Mouse (Mus musculus) embryo, embryonic 10 days (tissue): ENCODE measurements around the gene Sptssa.
"Not testable (repeated sequence)": the region's sequence is repeated elsewhere in the genome, so short reads cannot be mapped to it uniquely, and the experiment has no call there.

Experiments used
- DNase-seq: peaks from one replicate; pipeline ENCODE4 v3.0.0-alpha.2; 2015; ENCODE audit warnings: low spot score

The Sptssa gene

DNA sequence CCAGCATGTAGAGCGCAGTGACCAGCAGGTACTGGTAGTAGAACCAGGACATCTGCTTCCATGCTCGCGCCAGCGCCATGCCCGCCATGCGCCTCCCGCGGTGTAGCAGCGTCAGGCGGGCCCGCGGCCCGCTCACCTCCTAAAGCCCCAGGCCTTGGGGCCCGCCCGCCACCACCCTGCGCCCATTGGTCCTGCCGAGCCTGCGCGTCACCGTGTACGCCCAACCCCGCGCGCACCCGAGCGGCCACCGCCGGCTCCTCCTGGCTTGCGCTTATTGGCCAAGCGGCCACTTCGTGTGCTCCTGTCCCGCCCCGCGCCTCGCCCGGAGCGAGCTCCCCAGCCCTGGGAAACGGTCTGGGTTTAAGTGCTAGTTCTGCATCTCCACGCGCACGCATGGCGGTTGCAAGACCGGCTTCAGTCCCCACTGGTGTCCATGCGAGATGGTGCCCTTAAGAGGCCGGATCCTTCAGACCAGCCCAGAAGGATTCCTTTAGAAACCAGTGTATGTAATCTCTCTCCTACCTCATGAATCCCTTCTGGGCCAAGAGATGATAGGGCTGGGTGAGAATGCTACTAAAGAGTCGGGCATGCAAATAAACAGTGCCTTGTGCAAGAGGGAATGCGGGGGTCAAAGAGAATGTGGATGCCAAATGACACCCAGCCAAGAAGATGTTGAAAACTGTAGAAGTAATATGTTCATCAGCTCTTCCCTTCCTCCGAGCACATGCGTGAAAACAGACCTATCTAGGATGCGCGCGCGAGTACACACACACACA, at the start of gene Sptssa:
Sptssa (minus strand) TSS at position 178 of the 776 bp plus-strand sequence.
- peak; percentile 97 for DNase-seq

DNA sequence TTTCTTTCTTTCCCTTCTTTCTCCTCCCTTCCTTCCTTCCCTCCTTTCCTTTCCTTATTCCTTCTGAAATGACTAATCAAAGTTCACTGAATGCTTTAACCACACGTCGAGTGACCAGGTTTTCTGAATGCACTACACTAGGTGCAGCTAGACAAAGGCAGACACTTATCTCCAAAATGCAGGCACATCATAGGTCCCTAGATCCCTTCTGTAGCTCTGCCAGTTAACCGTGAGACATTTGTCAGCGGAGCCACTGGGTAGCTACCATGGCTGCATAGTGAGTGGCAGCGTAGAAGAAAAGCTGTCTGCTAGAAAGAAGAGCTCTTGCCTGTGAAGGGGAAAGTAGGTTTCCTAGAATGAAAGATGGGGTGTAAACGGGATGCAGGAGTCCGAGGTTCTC, 43.0 kb upstream of the Sptssa start:
- DNase-seq = no peak

- no peak for DNase-seq
Observed at GRCm38 (mm10) chr12:54697791-54698250, 41.4 kb upstream of the Sptssa start.

DNA sequence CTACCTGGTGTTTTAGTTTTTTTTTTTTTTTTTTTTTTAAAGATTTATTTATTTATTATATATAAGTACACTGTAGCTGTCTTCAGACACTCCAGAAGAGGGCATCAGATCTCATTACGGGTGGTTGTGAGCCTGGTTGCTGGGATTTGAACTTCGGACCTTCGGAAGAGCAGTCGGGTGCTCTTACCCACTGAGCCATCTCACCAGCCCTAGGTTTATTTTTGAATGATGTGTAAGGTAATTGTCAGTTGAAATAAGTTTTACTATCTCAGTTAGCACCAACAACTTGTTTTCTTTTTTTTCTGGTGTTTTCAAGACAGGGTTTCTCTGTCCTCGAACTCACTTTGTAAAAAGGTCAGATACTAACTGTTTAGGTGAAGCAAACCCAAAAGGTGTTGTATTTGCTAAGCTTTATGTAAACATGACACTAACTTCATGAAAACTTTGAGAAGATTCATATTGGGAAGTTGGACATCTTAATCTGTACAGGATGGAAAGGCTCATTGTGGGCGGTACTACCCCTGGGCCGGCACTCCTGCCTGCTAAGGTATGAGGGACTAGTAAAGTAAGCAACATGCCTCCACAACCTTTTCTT, 40.7 kb upstream of the Sptssa start:
- DNase-seq = peak; percentile 34

DNA sequence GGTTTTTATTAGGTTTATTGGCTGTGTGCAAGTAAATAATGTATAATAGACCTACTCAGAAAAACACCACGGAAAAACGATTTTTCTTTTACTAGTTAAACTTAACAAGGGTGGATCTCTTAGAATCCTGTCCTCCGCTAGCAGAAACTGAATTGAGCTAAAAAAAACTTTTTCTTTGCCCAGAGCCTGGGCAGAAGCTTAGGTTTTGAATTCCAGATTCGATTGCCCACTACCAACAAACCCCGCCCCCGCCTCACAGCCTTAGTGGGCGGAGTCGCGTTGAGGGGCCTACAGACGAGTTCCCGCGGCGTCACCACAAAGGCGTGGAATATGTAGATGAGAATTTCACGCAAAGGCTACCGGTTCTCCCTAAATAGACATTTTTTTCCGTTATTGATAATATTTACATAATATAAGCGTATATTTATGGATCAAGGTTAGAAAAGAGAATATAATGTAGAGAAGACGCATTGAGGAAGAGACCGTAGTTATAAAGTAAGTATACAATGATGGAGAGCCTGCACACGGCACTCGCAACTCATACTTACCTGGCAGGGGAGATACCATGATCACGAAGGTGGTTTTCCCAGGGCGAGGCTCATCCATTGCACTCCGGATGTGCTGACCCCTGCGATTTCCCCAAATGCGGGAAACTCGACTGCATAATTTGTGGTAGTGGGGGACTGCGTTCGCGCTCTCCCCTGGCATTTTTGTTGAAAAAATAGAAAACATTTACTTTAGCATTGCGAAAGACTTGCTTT, 40.0 kb upstream of the Sptssa start:
- DNase-seq = peak; percentile 98

- peak; percentile 98 for DNase-seq
Observed at GRCm38 (mm10) chr12:54695511-54696241, 39.3 kb upstream of the Sptssa start, which contains the start of gene Eapp. TSS of gene Eapp (minus strand) at chr12:54695897.

DNA sequence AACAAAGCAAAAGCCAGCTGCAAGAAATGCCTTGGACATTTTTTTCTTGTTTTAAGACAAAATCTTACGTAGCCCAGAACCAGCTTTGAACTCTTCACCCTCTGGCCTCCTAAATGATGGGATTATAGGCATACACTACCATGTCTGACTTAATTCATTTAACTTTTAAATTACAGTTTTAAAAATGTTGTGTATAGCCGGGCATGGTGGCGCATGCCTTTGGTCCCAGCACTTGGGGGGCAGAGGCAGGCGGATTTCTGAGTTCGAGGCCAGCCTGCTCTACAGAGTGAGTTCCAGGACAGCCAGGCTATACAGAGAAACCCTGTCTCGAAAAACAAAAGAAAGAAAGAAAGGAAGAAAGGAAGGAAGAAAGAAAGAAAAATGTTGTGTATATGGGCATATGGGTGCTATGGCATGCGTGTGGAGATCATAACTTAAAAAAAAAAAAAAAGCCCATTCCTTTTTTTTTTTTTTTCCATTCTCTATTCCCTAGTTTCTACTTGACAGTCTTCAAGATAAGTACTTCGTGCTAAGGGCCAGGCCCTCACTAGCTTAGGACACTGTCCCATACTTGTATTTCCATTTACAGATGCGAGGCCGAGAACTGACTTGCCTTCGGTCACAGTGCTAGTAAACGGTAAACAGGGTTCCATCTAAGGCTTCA, 38.6 kb upstream of the Sptssa start:
- no peak for DNase-seq

GRCm38 (mm10) chr12:54689082-54689481, 32.7 kb upstream of the Sptssa start:
- no peak for DNase-seq

DNA sequence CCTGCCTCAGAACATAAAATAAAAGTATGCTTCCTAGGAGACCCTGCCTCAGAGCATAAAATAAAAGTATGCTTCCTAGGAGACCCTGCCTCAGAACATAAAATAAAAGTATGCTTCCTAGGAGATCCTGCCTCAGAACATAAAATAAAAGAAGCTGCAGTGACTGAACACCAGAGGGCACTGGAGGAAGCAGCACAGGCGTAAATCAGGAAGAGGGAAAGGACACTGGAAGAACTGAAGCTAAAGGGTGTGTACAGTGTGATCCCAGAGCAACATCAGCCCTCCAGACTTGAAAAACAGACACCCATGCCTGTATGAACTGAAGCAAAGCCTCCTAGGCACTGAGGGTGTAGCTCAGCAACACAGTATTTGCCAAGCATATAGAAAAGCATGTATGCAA, 26.8 kb upstream of the Sptssa start:
- peak; percentile 34 for DNase-seq

GRCm38 (mm10) chr12:54676709-54677108, 20.3 kb upstream of the Sptssa start:
- no peak for DNase-seq

DNA sequence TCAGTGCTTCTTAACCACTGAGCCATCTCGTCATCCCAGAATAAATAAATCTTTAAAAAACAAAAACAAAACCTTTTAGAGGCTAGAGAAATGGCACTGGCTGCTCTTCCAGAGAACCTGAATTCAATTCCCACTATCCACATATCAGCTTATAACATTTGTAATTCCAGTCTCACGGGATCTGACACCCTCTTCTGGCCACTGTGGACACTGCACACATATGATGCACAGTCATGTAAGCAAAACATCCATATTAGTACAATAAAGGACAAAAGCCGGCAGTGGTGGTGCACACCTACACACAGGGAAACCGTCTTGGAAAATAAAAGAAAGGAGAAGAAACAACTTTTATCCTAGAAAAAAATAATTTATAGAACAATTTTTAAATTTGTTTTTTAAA, 19.0 kb upstream of the Sptssa start:
- no peak for DNase-seq

DNA sequence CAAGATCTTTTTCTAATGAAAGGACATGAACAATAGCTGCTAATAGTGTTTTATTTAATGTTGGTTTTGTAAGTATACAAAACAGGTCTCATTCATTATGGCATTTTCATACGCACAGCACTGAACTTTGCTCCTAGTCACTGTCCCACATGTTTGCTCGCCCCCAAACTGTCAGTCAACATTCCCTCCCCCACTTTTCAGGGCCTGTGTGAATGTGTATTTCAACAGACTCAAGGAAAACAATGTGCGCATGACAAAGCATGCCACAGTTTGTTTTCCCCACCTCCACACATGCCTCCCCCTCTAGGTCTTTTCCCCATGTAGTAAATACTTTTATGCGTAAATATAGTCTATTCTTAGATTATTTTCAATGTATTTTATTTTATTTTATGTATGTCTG, 14.9 kb upstream of the Sptssa start:
- no peak for DNase-seq

GRCm38 (mm10) chr12:54668141-54668540, 11.8 kb upstream of the Sptssa start:
- no peak for DNase-seq

DNA sequence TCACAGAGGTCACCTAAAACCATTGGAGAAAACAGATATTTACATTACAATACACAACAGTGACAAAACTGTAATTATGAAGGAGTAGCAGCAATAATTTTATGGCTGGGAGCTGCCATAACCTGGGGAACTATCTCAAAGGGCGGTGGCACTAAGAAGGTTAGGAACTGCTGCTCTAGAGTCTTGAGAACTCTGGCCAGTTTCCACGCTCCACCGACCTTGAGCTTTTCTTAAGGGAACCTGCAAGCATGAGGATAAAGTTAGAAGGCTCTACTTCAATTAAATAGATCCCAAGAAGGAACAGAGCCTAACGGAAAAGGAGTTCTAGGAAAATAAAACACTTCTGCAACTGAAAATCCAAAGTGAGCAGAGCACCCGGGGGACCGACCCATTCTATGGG, 9.2 kb upstream of the Sptssa start:
- DNase-seq = no peak

- not testable (repeated sequence) for DNase-seq
Observed at GRCm38 (mm10) chr12:54661470-54661869, 5.1 kb upstream of the Sptssa start.

- no peak for DNase-seq
Observed at GRCm38 (mm10) chr12:54659901-54660300, 3.5 kb upstream of the Sptssa start.

GRCm38 (mm10) chr12:54658425-54659092, 2.2 kb upstream of the Sptssa start:
- DNase-seq = no peak

- no peak for DNase-seq
Observed at GRCm38 (mm10) chr12:54657951-54658350, 1.6 kb upstream of the Sptssa start.

DNA sequence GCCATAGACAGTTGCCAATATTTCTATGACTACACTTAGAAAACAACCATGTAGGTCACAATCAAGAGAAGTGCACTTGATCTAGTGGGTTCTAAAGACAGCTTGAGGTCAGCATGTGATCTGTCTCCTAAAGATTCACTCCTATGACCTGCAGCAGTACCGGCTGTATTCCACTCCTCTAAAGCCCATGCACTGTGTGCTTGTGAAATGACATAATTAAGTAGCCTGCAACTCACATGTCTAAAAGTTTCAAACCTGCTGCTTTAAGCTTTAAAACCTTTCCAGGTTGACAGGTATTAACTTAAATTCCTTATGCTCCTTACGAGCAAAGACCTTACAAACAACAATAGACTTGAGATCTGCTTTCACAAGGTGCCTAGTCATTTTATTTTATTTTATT, 853 bp upstream of the Sptssa start:
- DNase-seq = no peak

DNA sequence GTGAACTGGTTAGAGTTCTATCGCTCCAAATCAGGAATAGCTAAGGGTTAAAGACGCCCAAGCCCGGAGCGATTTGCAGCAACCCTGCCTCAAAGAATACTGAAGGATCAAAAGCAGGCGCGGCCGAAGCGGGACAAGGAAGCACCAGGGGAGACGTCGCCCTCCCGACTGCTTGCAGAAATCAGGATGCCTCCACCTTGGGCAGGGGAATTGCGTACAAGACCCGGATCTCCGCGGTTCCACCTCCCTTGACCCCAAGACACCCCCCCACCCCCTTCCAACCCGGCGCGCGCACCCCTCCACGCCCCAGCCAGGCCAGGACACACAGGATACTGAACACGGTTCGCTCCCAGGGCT, 356 bp downstream of the Sptssa start:
- peak; percentile 81 for DNase-seq
